Mouse (Mus musculus): ENCODE data around the gene 4930404N11Rik.

Gene 4930404N11Rik

DNA sequence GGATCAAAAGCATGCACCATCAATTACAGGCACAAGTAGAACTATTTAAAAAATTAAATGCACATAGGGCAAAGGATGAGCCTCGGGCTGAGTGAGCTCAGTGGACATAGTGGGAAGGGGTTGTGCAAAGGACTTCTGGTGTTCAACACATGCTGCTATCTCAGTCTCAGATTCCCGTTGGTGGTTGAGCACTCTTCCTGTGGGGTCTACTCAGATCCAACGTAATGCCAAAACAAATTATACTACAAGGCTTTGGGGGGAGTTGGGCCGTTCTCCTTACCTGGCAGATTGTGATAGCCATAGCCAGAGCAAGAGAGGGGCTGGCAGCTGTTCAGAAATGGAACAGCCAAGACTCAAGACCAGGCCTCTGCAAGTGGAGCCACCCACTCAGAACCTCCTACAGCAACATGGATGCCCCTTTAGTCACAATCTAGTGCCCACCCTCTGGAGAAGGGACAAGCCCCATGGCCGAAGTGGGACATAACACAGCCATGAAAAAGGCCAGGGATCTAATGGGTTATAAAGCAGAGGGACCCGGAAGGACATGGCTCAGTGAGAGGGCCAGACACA, 14.3 kb upstream of the 4930404N11Rik start:
- no peak for DNase-seq

DNA sequence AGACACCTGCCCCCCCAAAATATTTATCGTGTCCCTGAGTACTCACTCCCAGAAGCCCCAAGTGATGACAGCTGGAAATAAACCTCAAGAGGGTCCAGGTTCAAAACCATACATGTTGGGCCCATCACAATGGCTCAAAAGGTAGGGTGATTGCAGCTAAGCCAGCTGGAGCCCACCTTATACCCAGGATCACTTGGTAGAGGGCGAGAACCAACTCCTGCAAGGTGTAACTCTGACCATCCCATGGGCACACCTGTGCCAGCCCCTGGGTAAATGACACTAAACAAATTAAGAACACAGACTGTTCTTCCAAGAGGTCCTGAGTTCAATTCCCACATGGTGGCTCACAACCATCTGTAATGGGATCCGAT, 13.6 kb upstream of the 4930404N11Rik start:
- no peak for DNase-seq

DNA sequence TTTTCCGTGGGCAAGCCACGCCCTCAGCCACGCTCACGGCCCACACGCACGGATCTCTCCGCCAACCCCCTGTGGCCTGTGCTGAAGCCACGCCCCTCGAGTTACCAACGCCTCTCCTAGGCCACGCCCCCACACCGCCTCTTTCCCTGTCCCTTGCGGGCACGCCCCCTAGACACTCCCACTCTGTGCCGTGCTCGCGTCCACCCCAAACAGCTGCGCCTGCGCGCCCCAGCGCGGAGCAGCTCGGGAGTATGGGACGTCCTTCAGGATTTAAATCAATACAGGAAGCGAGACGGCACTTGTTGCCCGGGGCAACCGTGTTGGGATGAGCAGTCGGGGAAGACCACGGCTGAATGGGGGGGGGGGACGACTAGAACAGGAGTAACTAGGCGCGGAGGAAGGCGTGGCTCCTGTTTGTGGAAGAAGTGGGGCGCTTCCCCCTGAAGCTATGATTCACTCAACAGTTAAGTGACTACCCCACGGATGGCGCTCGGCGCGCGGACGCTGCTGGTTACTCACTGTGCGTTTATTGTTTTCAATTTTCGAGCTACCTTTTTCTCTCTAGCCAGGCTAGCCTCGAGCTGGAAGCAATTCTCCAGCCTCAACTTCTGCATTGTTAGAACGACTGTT, 13.1 kb upstream of the 4930404N11Rik start:
- DNase-seq: peak; percentile 100

DNA sequence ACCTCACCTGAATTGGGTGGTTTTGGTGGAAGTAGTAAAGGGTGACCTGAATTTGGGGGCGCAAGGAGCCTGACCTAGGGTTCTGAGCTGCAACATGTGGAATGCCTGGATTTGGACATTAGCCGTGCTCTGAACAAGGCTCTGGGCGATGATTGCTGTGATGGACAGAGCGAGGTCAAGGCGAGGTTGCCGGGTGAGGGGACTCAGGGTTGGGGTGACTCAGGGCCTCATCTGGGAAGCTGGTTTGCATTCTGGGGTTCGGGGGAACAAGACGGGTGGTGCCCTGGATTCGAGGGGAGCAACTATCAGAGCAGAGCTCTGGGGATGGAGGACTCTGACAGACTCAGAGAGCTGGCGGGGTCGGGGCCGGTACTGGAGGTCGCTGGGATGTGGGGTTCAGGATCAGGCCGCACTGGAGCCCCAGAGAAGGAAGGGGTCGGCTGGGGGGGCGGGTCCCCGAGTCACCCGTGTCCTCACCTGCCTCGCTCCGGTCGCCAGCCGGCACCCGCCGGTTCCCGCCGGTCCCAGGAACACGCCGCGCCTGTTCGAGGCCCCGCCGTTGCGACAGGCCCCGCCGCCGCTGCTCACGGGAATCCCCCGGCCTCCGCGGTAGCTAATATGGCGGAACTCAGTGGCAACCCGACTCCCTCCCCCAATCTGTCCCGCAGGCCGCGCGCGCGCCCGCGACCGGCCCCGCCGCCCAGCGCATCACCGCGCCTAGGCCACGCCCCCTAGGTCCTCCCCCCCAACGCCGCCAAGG, 12.4 kb upstream of the 4930404N11Rik start, which contains the start of gene Fzr1:
TSS of gene Fzr1 (minus strand) at position 724 of the 760 bp plus-strand sequence.
- peak; percentile 54 for DNase-seq

DNA sequence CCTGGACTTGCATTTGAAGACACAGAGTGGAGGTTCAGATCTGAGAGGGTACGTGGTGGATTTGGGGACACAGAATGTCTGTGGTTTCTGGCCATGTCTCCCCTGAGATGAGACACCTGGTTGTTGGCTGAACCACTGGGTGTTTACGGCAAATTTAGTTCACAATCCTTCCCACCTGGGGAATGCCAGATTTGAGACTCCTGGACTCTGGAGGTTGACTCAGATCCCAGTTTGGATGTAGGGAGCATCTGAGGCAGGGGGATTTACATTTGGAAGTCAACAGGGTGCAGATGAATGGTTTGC, 11.7 kb upstream of the 4930404N11Rik start:
- no peak for DNase-seq

DNA sequence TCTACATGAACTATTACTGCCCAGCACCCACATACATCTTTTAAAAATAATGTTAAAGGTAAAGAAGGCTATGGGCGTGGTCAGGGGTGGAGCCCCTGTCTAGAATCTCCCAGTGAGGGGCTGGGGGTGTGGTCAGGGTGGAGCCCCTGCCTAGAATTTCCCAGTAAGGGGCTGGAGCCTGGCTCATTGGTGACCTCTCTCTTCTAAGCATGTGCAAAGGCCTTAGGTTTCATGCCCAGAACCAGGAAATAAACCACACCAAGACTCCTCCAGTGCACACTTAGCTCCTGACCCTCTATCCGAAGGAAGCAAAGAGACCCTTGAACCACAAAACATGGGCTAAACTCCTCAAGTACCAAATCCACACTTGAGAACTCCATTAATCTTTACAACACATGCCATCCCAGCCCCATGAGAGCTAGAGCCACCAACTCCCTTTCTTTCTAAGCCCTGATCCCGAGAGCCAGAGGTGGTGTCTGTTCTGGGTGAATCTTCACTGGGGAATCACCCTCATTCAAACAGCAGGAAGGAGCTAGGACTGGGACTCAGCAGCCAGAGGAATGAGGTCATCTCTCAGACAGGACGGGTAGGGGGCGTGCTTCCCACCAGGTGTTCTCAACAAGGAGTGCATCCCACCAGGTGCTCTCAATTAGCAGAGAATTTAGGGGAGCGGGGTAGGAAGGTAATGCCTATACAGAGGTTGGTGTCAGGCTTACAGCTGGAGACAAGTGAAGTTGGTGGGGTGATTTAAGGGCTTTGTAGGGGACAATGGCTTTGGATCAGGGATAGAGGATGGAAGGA, 11.1 kb upstream of the 4930404N11Rik start:
- DNase-seq: no peak

DNA sequence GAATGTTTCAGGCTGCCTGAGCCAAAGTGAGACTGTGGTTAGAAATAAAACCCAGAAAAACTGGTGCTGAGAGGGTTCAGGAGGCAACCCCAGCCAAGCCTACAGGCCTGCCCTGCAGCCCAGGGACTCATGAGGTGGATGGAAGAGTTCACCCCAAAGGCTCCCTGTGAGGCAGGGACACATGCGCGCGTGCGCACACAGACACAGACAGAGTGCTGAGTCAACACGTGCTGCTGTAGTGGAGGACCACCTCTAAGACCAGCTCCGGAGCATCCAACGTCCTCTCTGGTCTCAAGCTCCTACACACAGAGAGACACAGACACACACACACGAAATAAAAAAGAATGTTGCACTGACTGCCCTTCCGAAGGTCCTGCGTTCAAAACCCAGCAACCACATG, 9.7 kb upstream of the 4930404N11Rik start:
- no peak for DNase-seq

DNA sequence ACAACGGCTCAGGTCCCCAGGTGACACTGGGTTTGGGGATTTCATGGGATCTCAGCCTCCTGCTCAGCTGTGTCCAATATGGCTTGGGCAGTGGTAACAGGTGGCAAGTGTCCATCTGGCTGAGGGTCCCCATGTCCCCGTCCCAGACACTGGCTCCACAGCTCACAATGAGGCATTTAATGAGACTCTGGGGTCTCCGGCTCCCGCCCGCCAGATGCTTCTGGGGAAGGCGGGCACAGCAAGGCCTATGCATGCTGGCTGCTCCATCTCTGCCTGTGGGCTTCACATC, 1.5 kb upstream of the 4930404N11Rik start:
- no peak for DNase-seq

DNA sequence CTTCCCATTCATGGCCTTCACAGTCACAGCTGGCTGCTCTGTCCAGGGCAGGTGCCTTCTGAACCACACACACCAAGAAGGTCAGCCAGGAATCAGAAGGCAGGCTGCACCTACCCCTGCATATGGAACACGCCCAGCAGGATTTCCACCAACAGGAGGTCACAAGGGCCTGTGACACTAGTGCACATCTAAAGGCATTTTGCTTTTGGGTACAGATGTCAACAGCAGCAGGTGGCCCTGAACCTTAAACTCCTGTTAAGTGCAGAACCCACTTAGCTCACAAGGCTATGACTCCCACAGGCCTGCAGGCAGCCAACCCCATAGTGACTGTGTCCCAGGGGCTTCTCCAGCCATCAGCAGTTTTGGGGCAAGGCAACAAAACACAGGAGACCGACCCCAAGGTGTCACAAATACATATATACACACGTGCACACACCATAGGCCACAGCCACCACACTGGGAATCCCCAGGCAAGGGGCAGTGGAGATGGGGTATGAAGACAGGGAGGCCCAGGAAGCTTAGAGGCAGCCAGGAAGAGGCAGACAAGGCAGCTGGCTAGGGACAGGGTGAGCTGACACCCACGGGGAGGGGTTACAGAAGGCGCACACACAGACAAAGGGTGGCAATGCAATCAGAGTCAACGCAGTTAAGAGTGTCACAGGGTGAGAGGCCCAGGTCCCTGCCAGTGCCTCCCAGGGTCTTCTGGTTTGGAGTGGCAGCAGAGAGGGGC, 1.0 kb upstream of the 4930404N11Rik start:
- no peak for DNase-seq

DNA sequence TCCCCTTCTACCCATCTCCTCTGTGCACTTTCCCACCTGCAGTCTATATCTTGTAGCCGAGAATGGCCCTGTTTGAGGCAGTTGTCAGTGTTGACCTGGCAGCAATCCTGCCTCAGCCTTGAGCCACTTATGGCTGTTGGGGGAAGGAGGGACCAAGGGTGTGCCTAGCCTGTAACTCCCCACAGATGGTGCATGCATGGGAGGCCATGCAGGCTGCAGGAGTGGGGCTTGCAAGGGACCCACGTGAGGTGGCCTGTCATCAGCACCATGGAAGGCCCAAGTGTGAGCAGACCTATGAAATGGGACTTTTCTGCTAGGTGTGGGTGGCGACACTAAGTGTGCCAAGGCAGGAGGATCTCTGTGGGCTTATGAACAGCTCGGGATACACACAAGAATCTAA, 543 bp downstream of the 4930404N11Rik start:
- no peak for DNase-seq

DNA sequence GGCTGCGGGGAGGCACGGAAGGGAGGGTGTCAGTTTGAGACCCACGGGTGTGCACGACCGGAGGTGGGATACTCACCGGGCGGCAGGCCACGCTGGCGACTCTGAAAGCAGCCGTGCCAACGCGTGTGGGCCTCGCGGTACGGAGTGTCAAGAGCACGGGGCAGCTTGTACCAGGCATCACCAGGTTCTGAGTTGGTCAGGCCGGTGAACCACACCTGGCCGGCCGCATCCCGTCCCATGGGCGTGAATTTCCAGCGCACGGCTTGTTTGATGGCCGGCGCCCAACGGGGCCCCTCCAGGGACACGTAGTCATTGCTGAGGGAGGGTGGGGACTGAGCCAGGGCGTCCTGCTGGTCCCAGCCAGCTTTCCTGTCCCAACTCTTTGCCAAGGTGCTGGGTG, 950 bp downstream of the 4930404N11Rik start:
- no peak for DNase-seq

DNA sequence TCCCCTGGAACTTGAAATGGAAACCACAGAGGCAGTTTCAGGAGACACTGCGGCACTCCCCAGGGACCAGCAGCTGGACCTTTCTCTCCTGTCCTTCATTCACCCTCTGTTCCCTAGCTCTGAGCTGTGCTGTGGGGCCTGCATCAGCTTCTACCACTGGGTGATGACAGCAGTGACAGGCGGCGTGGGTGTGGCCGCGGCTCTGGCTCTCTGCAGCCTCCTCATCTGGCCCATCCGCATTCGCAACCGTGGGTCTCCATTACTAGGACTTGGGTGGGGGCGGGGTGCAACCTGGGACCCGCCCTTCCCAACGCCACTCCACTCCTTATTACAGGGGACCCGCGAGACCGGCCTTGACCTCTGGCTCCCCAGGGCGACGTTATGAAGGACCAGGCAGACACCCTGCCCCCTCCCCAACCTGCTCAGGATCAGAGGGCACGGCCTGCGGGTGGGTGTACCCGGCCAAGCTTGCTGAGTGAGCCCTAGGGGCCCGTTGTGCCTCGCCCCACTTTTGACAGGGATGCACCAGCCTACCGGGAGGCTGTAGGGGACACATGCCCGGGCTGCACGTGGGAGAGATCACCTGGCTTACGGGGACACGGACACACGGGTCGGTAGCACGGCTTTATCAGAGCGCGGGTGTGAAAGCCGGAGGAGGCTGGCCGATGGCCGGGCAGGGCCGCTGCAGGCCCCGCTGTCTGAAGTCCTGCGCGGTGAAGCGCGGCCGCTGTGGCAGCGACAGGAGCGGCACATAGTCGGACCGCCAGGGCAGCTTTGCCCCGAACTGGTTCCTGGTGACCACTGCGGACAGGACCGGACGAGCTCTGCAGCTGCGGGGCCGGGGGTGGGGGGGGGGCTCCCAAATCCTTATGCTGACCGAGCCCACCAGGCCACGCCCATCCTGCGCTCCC, 1.9 kb downstream of the 4930404N11Rik start:
- no peak for DNase-seq

DNA sequence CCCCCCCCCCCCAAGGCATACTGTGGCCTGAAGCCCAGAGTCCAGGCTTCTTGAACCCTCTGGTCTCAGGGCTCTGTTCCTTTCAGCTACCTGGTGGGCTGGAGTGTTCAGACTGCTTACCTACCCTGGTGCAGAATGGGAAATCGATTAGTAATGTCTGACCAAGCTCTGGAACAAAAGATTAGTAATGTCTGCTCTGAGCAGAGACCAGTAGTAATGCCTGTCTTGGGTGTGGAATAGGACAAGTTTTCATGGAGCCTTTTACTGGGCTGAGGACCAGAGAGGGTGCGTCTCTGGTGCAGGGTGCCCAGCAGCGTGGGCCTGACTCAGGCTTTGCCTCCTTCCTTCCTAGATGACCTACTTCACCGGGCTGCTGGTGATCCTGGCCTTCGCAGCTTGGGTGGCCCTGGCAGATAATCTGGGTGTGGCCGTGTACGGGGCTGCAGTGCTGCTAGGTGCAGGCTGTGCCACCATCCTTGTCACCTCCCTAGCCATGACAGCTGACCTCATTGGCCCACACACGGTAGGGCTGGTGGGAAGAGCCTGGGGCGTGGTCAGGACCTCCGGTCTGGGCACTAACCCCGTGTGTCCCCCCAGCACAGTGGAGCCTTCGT, 3.2 kb downstream of the 4930404N11Rik start:
- DNase-seq: no peak

DNA sequence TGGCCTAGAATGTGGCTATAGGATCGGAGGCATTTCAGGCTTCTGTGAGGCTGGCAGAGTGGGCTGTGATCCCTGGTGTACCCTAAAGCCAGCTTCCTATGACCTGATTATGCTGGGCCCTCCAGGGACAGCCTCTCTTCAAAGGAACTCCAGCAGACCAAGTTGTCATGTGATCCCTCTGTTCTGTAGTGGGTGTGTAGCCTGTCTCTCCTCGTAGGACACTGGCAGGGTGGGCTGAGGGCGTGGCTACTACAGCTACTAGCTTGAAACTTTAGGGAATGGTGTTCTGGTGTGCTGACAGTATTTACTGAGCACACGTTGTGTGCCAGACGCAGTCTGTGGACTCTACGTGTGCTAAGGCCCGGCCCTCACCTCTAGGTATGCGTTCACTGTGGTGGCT, 4.9 kb downstream of the 4930404N11Rik start:
- no peak for DNase-seq

DNA sequence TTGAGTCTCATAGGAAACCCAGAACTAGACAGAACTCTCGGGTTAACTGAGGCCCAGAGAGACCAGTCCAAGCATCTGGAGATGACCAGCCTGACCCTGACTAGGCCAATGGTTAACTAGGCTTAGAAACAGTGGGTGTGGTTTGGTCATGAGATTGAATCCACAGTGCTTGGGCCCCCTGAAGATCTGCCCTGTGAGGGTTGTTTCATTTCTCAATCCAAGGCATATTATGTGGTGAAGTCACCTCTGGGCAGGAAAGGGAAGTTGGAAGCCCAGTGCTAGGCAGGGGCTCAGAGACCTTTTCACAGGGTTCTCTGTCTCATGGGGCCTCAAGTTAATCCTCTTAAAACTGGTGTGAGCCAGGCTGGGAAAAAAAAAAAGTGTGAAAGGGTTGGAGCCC, 6.8 kb downstream of the 4930404N11Rik start:
- peak; percentile 74 for DNase-seq

DNA sequence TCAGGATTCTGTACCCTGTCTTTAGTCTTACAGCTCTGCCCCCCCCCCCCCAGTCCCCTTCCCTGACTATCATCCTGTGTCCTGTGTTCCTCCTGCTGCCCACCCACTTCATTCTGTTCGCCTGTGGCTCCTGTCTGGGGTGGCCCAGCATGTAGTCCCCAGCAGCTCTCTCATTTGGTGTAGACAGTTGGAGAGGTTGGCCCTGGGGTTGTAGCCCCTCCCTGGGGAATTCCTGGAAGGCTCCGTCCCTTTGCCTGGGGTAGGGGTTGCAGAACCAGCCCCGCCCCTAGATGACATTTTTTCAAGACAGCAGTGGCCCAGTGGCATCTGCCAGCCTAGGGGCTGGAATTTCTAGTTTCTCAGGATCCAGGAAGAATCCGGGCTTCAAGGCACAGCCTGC, 7.4 kb downstream of the 4930404N11Rik start:
- DNase-seq: no peak

DNA sequence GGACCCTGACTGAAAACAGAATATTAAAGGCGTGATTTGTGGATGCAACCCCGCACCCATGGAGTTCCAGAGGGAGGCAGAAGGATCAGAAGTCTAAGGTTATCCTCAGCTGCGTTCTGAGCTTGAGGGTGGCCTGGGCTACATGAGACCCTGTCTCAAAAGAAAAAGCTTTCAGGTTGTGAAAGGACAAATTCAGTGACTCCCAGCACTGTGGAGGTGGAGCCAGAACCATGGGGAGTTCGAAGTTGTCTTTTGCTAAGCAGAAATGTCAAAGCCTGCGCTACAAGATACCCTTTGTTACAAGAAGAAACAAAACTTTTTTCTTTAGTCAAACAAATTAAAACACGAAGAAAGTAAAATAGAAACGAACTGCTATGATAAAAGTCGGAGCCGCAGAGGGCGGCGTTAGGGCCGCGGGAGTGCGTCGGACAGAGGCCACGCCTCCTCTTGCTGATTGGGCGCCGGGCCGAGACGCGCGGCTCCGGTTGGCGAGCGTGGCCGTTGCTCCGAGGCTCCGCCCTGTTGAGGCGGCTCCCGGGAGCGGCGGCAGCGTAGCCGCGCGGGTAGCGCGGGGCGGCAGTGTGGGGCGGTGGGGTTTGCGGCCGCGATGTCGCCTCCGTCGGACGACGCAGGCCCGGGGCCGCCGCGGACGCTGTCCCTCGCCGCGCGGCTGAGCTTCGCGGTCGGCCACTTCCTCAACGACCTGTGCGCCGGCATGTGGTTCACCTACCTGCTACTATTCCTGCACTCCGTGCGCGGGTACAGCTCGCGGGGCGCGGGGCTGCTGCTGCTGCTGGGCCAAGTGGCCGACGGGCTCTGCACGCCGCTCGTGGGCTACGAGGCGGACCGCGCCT, 8.4 kb downstream of the 4930404N11Rik start, which contains the start of gene Mfsd12:
TSS of gene Mfsd12 (plus strand) at position 501 of the 854 bp plus-strand sequence.
- peak; percentile 89 for DNase-seq

DNA sequence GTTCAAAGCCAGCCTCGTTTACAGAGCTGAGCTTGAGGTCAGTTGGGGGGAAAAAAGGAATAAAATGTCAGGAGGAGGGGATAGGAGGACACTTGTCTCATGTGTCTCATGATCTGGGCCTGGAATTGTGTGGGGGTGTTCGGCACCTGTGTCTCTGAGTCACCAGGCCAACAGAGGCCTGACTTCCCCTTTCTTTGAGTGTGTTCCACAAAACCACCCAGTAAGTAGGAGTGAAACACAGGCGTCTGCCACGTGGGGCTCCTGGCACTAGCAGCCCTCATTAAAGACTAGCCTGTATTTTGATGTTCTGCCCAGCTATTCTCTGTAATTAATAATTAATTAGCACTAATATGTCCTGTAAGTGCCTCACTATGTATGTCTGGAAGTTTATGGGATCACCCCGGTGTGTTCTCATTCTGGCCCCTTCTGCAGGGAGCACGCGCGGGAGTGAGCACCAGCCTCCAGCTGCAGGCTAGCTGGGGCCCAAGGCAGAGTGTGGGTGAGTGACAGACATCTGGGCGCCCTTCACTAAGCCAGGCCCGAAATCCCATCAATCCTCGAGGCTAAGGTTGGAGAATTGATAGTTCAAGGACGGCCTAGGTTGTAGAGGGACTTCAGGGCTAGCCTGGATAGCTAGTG, 9.1 kb downstream of the 4930404N11Rik start:
- DNase-seq: peak; percentile 63

DNA sequence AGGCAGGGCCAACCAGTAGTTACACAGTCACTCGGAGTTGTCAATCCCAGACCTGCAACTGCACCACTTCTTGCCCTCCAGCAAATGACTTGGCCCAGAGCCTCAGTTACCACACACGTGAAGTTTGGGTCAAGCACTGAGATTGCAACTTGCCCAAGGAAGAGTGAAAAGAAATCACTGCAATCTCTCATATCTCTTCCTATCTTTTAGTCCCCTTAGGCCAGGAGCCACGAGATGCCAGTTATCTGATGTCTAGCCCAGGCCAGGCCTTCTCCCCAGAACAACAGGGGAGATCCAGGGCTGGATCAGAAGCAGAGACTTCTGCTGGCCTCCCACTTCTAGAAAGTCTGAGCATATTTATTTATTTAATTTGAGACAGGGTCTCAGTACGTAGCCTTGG, 10.1 kb downstream of the 4930404N11Rik start:
- no peak for DNase-seq
